Mouse (Mus musculus) embryonic fibroblast, embryonic 13.5 days (primary cell): ENCODE data around the gene Cpn1.

Source experiments
- CTCF ChIP-seq: IDR thresholded peaks from 2 replicates; pipeline ENCODE4 v1.5.1; 2011; ENCODE audit warnings: mild to moderate bottlenecking, control low read depth, low read length, moderate library complexity, borderline replicate concordance; ENCODE audit not compliant: insufficient read depth
- POLR2A ChIP-seq: IDR thresholded peaks from 2 replicates; pipeline ENCODE4 v1.6.1; 2011; ENCODE audit warnings: low read depth, mild to moderate bottlenecking, control low read depth, low read length, moderate library complexity

GRCm38 (mm10) chr19:44033396-44033795 lies 47.0 kb upstream of the Cpn1 start:
- TF ChIP-seq POLR2A (no peak), CTCF (no peak)
